Mouse (Mus musculus): ENCODE data around the gene Gal3st3. TPM values are rescaled to one million over a fixed set of nuclear protein-coding genes. Genes with fewer than 3 reads are reported as not detected.

Gene Gal3st3
- polyA plus RNA-seq, 1 experiment, result 1.9 TPM

DNA sequence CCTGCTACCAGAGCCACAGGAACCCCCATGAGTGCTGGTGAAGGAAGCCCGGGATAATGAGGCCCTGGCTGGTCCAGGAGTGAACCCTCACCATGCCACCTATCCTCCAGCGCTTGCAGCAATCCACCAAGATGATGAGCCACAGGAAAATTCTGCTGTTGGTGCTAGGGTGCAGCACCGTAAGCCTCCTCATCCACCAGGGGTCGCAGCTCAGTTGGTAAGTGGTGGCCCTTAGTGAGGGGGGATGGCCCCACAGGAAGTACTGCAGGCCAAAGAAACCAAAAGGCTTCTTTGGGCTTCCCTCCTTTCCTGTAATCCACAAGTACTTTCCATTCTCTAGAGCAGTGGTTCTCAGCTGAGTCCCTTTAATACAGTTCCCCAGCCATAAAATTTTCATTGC lies 4.3 kb downstream of the Gal3st3 start:
- no peak for DNase-seq
- no peak overlapping the region for H3K4me3 ChIP-seq (replicated peaks; ENCODE audit: extremely low read depth, low read depth, low read length)
- no peaks in the 10 kb centered on the region for H3K4me1 ChIP-seq (ENCODE audit: control insufficient read depth, insufficient read depth, low read length)
- WGBS, result 17% methylated on average over 4 of the region's 4 CpGs
- TF ChIP-seq POLR2A (IDR thresholded peaks at IDR 0.05; ENCODE audit: borderline replicate concordance, extremely low read depth, low read depth, low read length), result no peak
- TF ChIP-seq CTCF (IDR thresholded peaks at IDR 0.05; ENCODE audit: insufficient read depth, low read length), result peak; percentile 62

- TF ChIP-seq POLR2A (IDR thresholded peaks at IDR 0.05; ENCODE audit: borderline replicate concordance, extremely low read depth, low read depth, low read length) (no peak), CTCF (IDR thresholded peaks at IDR 0.05; ENCODE audit: insufficient read depth, low read length) (no peak)
- Histone ChIP-seq H3K4me1 (ENCODE audit: control insufficient read depth, insufficient read depth, low read length) (no peaks in the 10 kb centered on the region), H3K4me3 (replicated peaks; ENCODE audit: extremely low read depth, low read depth, low read length) (no peak overlapping the region)
- 82% methylated on average over 6 of the region's 6 CpGs for WGBS
- no peak for DNase-seq
Measured at GRCm38 (mm10) chr19:5306279-5306678, 8.1 kb downstream of the Gal3st3 start.

GRCm38 (mm10) chr19:5306968-5307734 lies 9.0 kb downstream of the Gal3st3 start:
- no peak for TF ChIP-seq POLR2A (IDR thresholded peaks at IDR 0.05; ENCODE audit: borderline replicate concordance, extremely low read depth, low read depth, low read length)
- TF ChIP-seq CTCF (IDR thresholded peaks at IDR 0.05; ENCODE audit: insufficient read depth, low read length), result no peak
- 41% methylated on average over 98 of the region's 98 CpGs for WGBS
- H3K4me1 ChIP-seq (ENCODE audit: control insufficient read depth, insufficient read depth, low read length), result no peaks in the 10 kb centered on the region
- DNase-seq, result no peak
- peak overlapping the region; percentile 31 for H3K4me3 ChIP-seq (replicated peaks; ENCODE audit: extremely low read depth, low read depth, low read length)

DNA sequence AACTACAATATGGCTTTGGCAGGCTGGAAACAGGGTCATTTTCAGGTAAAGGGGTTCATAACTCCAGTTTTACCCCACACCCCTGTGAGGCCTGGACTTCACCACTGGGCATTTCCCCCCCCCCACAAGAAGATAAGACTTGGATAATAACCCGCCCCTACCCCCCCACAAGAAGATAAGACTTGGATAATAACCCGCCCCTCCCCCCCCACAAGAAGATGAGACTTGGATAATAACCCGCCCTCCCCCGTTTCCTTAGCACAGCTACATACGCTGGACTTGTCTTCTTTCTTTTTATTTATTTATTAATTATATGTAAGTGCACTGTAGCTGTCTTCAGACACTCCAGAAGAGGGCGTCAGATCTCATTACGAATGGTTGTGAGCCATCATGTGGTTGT lies 10.9 kb downstream of the Gal3st3 start:
- DNase-seq, result no peak
- WGBS, result 78% methylated on average over 7 of the region's 7 CpGs
- H3K4me3 ChIP-seq (replicated peaks; ENCODE audit: extremely low read depth, low read depth, low read length), result no peak overlapping the region
- no peaks in the 10 kb centered on the region for H3K4me1 ChIP-seq (ENCODE audit: control insufficient read depth, insufficient read depth, low read length)
- TF ChIP-seq CTCF (IDR thresholded peaks at IDR 0.05; ENCODE audit: insufficient read depth, low read length) (no peak), POLR2A (IDR thresholded peaks at IDR 0.05; ENCODE audit: borderline replicate concordance, extremely low read depth, low read depth, low read length) (no peak)

DNA sequence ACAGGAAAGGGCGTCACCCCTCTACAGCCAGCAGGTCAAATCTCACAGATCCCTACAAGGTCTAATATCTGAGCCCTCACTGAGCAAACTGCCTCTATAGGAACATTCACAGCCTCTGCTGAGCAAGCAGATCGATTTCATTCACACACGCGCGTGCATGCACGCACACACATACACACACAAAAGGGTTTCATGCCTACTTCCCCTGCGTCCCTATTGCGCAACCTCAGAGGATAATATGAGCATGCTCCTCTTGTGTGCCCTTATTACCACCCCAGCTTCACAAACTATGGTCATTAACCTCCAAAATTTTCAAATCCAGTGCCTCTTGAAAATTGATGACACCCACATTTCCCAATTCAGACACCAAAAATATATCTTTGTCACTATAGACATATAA lies 15.1 kb downstream of the Gal3st3 start:
- H3K4me3 ChIP-seq (replicated peaks; ENCODE audit: extremely low read depth, low read depth, low read length), result no peak overlapping the region
- DNase-seq, result no peak
- H3K4me1 ChIP-seq (ENCODE audit: control insufficient read depth, insufficient read depth, low read length), result no peaks in the 10 kb centered on the region
- 73% methylated on average over 8 of the region's 8 CpGs for WGBS
- no peak for TF ChIP-seq POLR2A (IDR thresholded peaks at IDR 0.05; ENCODE audit: borderline replicate concordance, extremely low read depth, low read depth, low read length)
- TF ChIP-seq CTCF (IDR thresholded peaks at IDR 0.05; ENCODE audit: insufficient read depth, low read length), result no peak

GRCm38 (mm10) chr19:5323801-5324200 lies 25.7 kb downstream of the Gal3st3 start:
- TF ChIP-seq POLR2A (IDR thresholded peaks at IDR 0.05; ENCODE audit: borderline replicate concordance, extremely low read depth, low read depth, low read length), result no peak
- TF ChIP-seq CTCF (IDR thresholded peaks at IDR 0.05; ENCODE audit: insufficient read depth, low read length), result no peak
- no peak overlapping the region for H3K4me3 ChIP-seq (replicated peaks; ENCODE audit: extremely low read depth, low read depth, low read length)
- 41% methylated on average over 17 of the region's 17 CpGs for WGBS

DNA sequence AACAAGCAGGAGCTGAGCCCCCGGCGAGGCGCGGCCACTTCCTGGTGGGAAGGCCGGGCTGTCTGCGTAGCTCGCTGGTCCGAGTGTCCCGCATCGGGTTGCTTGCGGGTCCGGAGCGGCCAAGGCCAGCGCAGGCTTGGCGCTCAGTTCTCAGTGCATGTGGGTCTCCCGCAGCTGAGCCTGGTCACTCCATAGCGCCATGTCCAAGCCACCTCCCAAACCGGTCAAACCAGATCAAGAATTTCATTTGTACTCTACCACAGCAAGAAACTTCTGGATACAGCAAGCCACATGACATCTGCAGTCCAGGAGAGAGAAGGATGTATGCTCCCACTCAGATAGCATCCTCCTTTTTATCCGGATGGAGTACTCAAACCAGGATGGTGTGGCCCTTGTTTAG lies 29.8 kb downstream of the Gal3st3 start:
- no peak for DNase-seq
- WGBS, result 64% methylated on average over 19 of the region's 19 CpGs
- no peak overlapping the region for H3K4me3 ChIP-seq (replicated peaks; ENCODE audit: extremely low read depth, low read depth, low read length)
- TF ChIP-seq CTCF (IDR thresholded peaks at IDR 0.05; ENCODE audit: insufficient read depth, low read length) (no peak), POLR2A (IDR thresholded peaks at IDR 0.05; ENCODE audit: borderline replicate concordance, extremely low read depth, low read depth, low read length) (no peak)
- no peaks in the 10 kb centered on the region for H3K4me1 ChIP-seq (ENCODE audit: control insufficient read depth, insufficient read depth, low read length)

More at GRCm38 (mm10) chr19:5323801-5324200, 25.7 kb downstream of the Gal3st3 start:
- no peak for DNase-seq
- H3K4me1 ChIP-seq (ENCODE audit: control insufficient read depth, insufficient read depth, low read length), result no peaks in the 10 kb centered on the region

GRCm38 (mm10) chr19:5334741-5335140 lies 36.6 kb downstream of the Gal3st3 start:
- no peak for DNase-seq
- TF ChIP-seq CTCF (IDR thresholded peaks at IDR 0.05; ENCODE audit: insufficient read depth, low read length) (no peak), POLR2A (IDR thresholded peaks at IDR 0.05; ENCODE audit: borderline replicate concordance, extremely low read depth, low read depth, low read length) (no peak)
- 60% methylated on average over 5 of the region's 5 CpGs for WGBS
- H3K4me1 ChIP-seq (ENCODE audit: control insufficient read depth, insufficient read depth, low read length), result no peaks in the 10 kb centered on the region
- no peak overlapping the region for H3K4me3 ChIP-seq (replicated peaks; ENCODE audit: extremely low read depth, low read depth, low read length)

DNA sequence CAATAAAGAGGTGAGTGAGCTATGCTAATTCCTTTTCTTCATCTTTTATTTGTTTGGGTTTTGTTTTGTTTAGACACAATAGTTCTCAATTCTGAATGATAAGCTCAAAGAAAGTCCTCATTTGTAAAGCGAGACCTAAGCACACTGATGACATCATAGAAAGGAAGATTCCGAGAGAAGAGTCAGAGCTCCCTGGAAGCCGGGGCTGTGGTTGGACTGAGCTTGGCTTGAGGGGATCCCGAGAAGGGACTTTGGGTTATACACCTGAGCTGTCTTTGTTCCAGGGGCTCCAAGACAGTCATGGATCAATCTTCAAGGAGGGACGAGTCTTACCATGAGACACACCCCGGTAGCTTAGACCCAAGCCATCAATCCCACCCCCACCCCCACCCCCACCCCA lies 37.3 kb downstream of the Gal3st3 start, which contains the start of gene Catsper1:
Catsper1 (plus strand) TSS at position 301 of the 400 bp plus-strand sequence.
- no peaks in the 10 kb centered on the region for H3K4me1 ChIP-seq (ENCODE audit: control insufficient read depth, insufficient read depth, low read length)
- 87% methylated on average over 6 of the region's 6 CpGs for WGBS
- no peak within 1 kb of the TSS for H3K4me3 ChIP-seq (replicated peaks; ENCODE audit: extremely low read depth, low read depth, low read length)
- DNase-seq, result no peak
- TF ChIP-seq CTCF (IDR thresholded peaks at IDR 0.05; ENCODE audit: insufficient read depth, low read length), result no peak
- TF ChIP-seq POLR2A (IDR thresholded peaks at IDR 0.05; ENCODE audit: borderline replicate concordance, extremely low read depth, low read depth, low read length), result no peak

GRCm38 (mm10) chr19:5337975-5338374 lies 39.8 kb downstream of the Gal3st3 start:
- TF ChIP-seq POLR2A (IDR thresholded peaks at IDR 0.05; ENCODE audit: borderline replicate concordance, extremely low read depth, low read depth, low read length) (no peak), CTCF (IDR thresholded peaks at IDR 0.05; ENCODE audit: insufficient read depth, low read length) (peak; percentile 82)
- 19% methylated on average over 5 of the region's 5 CpGs for WGBS

More at GRCm38 (mm10) chr19:5337975-5338374, 39.8 kb downstream of the Gal3st3 start:
- DNase-seq, result peak; percentile 71
- H3K4me1 ChIP-seq (ENCODE audit: control insufficient read depth, insufficient read depth, low read length), result no peaks in the 10 kb centered on the region
- no peak overlapping the region for H3K4me3 ChIP-seq (replicated peaks; ENCODE audit: extremely low read depth, low read depth, low read length)

Data from lung, adult 2 months (tissue).